Mouse (Mus musculus) intestine, postnatal 0 days (tissue): ENCODE data around the gene Naa80. TPM values are rescaled to one million over a fixed set of nuclear protein-coding genes. Genes with fewer than 3 reads are reported as not detected.
A peak's percentile ranks its signal among the peaks of the same experiment; 100 is the strongest.

ENCODE experiments used
- ATAC-seq: fragments of 200-750 bp; cut with Nextera tagmentation; 2 replicates; pipeline ENCODE4 v1.8.0; 2017; ENCODE audit warnings: mild to moderate bottlenecking, moderate TSS enrichment, moderate library complexity
- H3K27ac ChIP-seq: fragments of 300-500 bp; sonication (generic); 2 replicates; pipeline ENCODE4 v1.5.1; 2014; ENCODE audit warnings: mild to moderate bottlenecking, low read depth, low read length, moderate library complexity
- H3K27me3 ChIP-seq: fragments of 300-500 bp; sonication (generic); replicated peaks from 2 replicates; pipeline ENCODE4 v1.6.1; 2014; ENCODE audit warnings: low read length, mixed read lengths; ENCODE audit not compliant: control insufficient read depth, insufficient read depth
- H3K36me3 ChIP-seq: fragments of 300-500 bp; sonication (generic); 2 replicates; pipeline ENCODE4 v1.6.1; 2014; ENCODE audit warnings: mild to moderate bottlenecking, moderate library complexity; ENCODE audit not compliant: control insufficient read depth, insufficient read depth
- H3K4me1 ChIP-seq: fragments of 300-500 bp; sonication (generic); replicated peaks from 2 replicates; pipeline ENCODE4 v1.6.1; 2014; ENCODE audit warnings: antibody characterized with exemption, low read length, mixed read lengths; ENCODE audit not compliant: control insufficient read depth, insufficient read depth
- H3K4me2 ChIP-seq: fragments of 300-500 bp; sonication (generic); replicated peaks from 2 replicates; pipeline ENCODE4 v1.6.1; 2014; ENCODE audit warnings: low read depth, mild to moderate bottlenecking, moderate library complexity
- H3K4me3 ChIP-seq: fragments of 300-500 bp; sonication (generic); 2 replicates; pipeline ENCODE4 v1.5.1; 2014; ENCODE audit warnings: low read depth, low read length
- H3K9ac ChIP-seq: fragments of 300-500 bp; sonication (generic); 2 replicates; pipeline ENCODE4 v1.6.1; 2014; ENCODE audit warnings: mild to moderate bottlenecking, low read depth, low read length
- H3K9me3 ChIP-seq: fragments of 300-500 bp; sonication (generic); 2 replicates; pipeline ENCODE4 v1.6.1; 2016; ENCODE audit warnings: mixed run types; ENCODE audit not compliant: control insufficient read depth
- CTCF ChIP-seq: sonication (generic); IDR thresholded peaks from 2 replicates; pipeline ENCODE4 v1.5.1; 2016; ENCODE audit warnings: low read depth, mild to moderate bottlenecking, control low read depth, antibody characterized with exemption, moderate library complexity
- WGBS: fragments of 180-500 bp; shearing (Covaris S2); extraction: QIAGEN DNeasy Blood & Tissue Kit; methylation state at CpG from one replicate; pipeline ENCODE4 v1.1.7; 2014; 5-methylcytosine and 5-hydroxymethylcytosine counted together
- polyA plus RNA-seq: library from polyadenylated mRNA; unstranded; fragments of >200 nt; fragmentation: Nextera tagmentation; extraction: Ambion mirVana; gene quantifications from 2 replicates; pipeline ENCODE4 v1.2.1, GENCODE M21; 2015

The Naa80 gene
- polyA plus RNA-seq, 1 experiment from 2014 or later = 21.4 TPM

GRCm38 (mm10) chr9:107615035-107615434, 36.3 kb downstream of the Naa80 start:
- no peak for ATAC-seq
- TF ChIP-seq CTCF = no peak
- no peak overlapping the region for H3K4me2 ChIP-seq
- no peak overlapping the region for H3K9ac ChIP-seq
- WGBS = 81% methylated on average over 4 of the region's 4 CpGs
- H3K27ac ChIP-seq = no peak overlapping the region
- peaks cover 33% of the 10 kb centered on the region for H3K4me1 ChIP-seq
- no peaks in the 10 kb centered on the region for H3K27me3 ChIP-seq
- H3K9me3 ChIP-seq = no peaks in the 10 kb centered on the region
- peaks cover 52% of the 10 kb centered on the region for H3K36me3 ChIP-seq
- H3K4me3 ChIP-seq = no peak overlapping the region

DNA sequence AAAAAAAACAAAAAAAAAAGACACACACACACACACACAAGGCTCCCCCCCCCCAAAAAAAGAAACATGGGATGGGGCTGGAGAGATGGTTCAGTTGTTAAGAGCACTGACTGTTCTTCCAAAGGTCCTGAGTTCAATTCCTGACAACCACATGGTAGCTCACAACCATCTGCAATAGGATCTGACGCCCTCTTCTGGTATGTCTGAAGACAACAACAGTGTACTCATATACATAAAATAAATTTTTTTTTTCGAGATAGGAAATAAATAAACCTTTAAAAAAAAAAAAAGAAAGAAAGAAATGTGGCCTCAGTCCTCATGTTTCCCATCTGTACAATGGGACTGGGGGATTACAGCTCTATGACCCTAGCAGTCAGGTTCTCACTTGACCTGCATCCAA, 38.8 kb downstream of the Naa80 start:
- Histone ChIP-seq H3K9me3 (no peaks in the 10 kb centered on the region), H3K27ac (0 out of 2 replicates have a peak overlapping the region, but pooled peaks have one; percentile 93), H3K27me3 (no peaks in the 10 kb centered on the region), H3K4me3 (no peak overlapping the region), H3K4me1 (peaks cover 21% of the 10 kb centered on the region), H3K4me2 (no peak overlapping the region), H3K36me3 (peaks cover 64% of the 10 kb centered on the region), H3K9ac (no peak overlapping the region)
- no peak for ATAC-seq
- peak; percentile 45; the same call in 1 of the 2 replicates for TF ChIP-seq CTCF
- 86% methylated on average over 2 of the region's 2 CpGs for WGBS

DNA sequence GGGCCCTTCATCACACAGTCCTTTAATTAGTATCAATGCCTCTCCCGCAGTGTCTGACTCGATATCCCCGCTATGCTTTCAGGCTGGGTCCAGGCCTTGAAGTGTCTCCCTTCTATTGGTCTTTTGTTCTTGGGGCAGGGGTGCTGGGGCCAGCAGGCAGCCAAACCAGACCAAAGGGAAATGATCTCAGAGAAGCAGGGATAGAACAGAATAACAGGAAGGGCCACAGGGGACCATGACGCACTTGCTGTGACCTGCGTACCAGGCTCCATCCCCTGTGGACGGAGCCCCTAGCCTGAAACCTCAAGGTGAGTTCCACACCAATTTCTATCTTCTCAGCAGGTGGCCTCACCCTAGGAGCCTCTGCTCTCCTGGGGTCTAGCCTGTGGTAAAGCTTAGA, 39.4 kb downstream of the Naa80 start:
- no peak for ATAC-seq
- Histone ChIP-seq H3K4me3 (no peak overlapping the region), H3K27me3 (no peaks in the 10 kb centered on the region), H3K36me3 (peaks cover 68% of the 10 kb centered on the region), H3K4me2 (no peak overlapping the region), H3K9me3 (no peaks in the 10 kb centered on the region), H3K9ac (0 out of 2 replicates have a peak overlapping the region, but pooled peaks have one; percentile 26), H3K4me1 (peaks cover 21% of the 10 kb centered on the region), H3K27ac (peak overlapping the region; percentile 93; the same call in 1 of the 2 replicates)
- no peak for TF ChIP-seq CTCF
- WGBS = 95% methylated on average over 6 of the region's 6 CpGs

- peak overlapping the region; percentile 23; the same call in 1 of the 2 replicates for H3K9ac ChIP-seq
- WGBS = 10% methylated on average over 13 of the region's 13 CpGs
Observed at GRCm38 (mm10) chr9:107618778-107619545, 40.3 kb downstream of the Naa80 start.

GRCm38 (mm10) chr9:107619546-107619879, 40.8 kb downstream of the Naa80 start:
- Histone ChIP-seq H3K27me3 (no peaks in the 10 kb centered on the region), H3K4me2 (no peak overlapping the region; the same call in 1 of the 2 replicates), H3K4me1 (peaks cover 27% of the 10 kb centered on the region), H3K36me3 (peaks cover 59% of the 10 kb centered on the region), H3K27ac (peak overlapping the region; percentile 93), H3K4me3 (no peak overlapping the region), H3K9ac (no peak overlapping the region), H3K9me3 (no peaks in the 10 kb centered on the region)
- no peak for TF ChIP-seq CTCF
- 29% methylated on average over 13 of the region's 13 CpGs for WGBS
- ATAC-seq = peak; percentile 43

More at GRCm38 (mm10) chr9:107618778-107619545, 40.3 kb downstream of the Naa80 start:
- peak; percentile 95 for ATAC-seq
- H3K4me1 ChIP-seq = peaks cover 22% of the 10 kb centered on the region
- H3K27me3 ChIP-seq = no peaks in the 10 kb centered on the region
- H3K27ac ChIP-seq = peak overlapping the region; percentile 93
- TF ChIP-seq CTCF = no peak
- H3K4me2 ChIP-seq = peak overlapping the region; percentile 25; the same call in 1 of the 2 replicates
- H3K4me3 ChIP-seq = no peak overlapping the region
- H3K36me3 ChIP-seq = peaks cover 64% of the 10 kb centered on the region
- no peaks in the 10 kb centered on the region for H3K9me3 ChIP-seq

GRCm38 (mm10) chr9:107620954-107621353, 42.3 kb downstream of the Naa80 start:
- Histone ChIP-seq H3K27ac (no peak overlapping the region), H3K9ac (no peak overlapping the region), H3K4me2 (no peak overlapping the region), H3K36me3 (peaks cover 53% of the 10 kb centered on the region), H3K4me3 (no peak overlapping the region), H3K4me1 (peaks cover 29% of the 10 kb centered on the region), H3K9me3 (no peaks in the 10 kb centered on the region), H3K27me3 (no peaks in the 10 kb centered on the region)
- no peak for ATAC-seq
- TF ChIP-seq CTCF = no peak
